Mouse (Mus musculus) gastrocnemius, postnatal 14 days (tissue): ENCODE measurements around the gene Prrx2. TPM values are rescaled to one million over a fixed set of nuclear protein-coding genes. Genes with fewer than 3 reads are reported as not detected.
A peak's percentile ranks its signal among the peaks of the same experiment; 100 is the strongest.

Experiments used
- DNase-seq: peaks from one replicate; pipeline ENCODE4 v3.0.0; 2021; ENCODE audit warnings: mixed read lengths
- intact Hi-C: fragments of 180-260 bp; cut with DNase I; formaldehyde crosslinking; loops from one replicate; pipeline ENCODE4 v1.15.1; 2025; ENCODE audit warnings: low total_unique reads
- long read RNA-seq, 2 experiments: library from polyadenylated mRNA; stranded (forward); transcript quantifications; one replicate each; pipeline ENCODE4 v2.0.0; 2021
- total RNA-seq, 2 experiments: library from RNA; stranded (reverse); gene quantifications; 2 replicates each; pipeline ENCODE4 v1.2.3; 2021

The Prrx2 gene
- total RNA-seq = 1 to 10 TPM; 2.0 to 3.5 TPM
- long read RNA-seq, experiment 1, partial matches to known transcripts = 0 of 3 reads
- long read RNA-seq, experiment 1, other reads (novel, unspliced or antisense) = 0 of 3 reads
- long read RNA-seq, experiment 2, partial matches to known transcripts = 0 of 2 reads
- long read RNA-seq, experiment 2, other reads (novel, unspliced or antisense) = 1 of 2 reads

GRCm38 (mm10) chr2:30834373-30835022 lies at the start of gene Prrx2:
Gene Prrx2 (plus strand): TSS chr2:30834972.
- no peak for DNase-seq
- intact Hi-C loops = no loop called here

GRCm38 (mm10) chr2:30787466-30787865 lies 47.3 kb upstream of the Prrx2 start:
- no peak for DNase-seq
- intact Hi-C loops = loop anchor here (10.0 kb wide), 1 partner anchor 183 kb away; no protein-coding TSS in a partner anchor

DNA sequence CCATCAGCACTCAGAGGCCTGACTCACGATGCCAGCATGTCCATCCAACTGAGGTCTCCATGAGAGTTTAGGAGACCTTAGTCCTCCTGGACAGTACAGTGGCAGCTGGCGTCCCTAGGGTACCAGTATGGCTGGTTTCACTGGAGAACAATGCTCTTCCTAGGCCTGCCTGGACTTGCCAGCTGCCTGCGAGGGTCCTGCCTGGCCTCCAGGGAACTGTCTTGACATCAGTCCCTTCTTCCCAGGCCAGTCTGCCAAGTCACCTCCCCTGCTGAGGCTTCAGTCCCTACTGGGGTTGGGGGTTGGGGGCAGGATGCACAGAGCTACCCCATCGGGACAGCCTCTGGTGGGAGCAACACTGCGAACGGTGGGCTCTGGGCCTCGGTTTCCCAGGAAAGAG lies 42.7 kb upstream of the Prrx2 start:
- intact Hi-C loops = loop anchor here (5.0 to 10.0 kb wide), 2 partner anchors 327 to 355 kb away; no protein-coding TSS in a partner anchor
- DNase-seq = no peak

- intact Hi-C loops = loop anchor here (5.0 to 10.0 kb wide), 2 partner anchors 330 to 357 kb away; no protein-coding TSS in a partner anchor
- peak; percentile 93 for DNase-seq
Observed at GRCm38 (mm10) chr2:30794179-30795108, 40.3 kb upstream of the Prrx2 start.

DNA sequence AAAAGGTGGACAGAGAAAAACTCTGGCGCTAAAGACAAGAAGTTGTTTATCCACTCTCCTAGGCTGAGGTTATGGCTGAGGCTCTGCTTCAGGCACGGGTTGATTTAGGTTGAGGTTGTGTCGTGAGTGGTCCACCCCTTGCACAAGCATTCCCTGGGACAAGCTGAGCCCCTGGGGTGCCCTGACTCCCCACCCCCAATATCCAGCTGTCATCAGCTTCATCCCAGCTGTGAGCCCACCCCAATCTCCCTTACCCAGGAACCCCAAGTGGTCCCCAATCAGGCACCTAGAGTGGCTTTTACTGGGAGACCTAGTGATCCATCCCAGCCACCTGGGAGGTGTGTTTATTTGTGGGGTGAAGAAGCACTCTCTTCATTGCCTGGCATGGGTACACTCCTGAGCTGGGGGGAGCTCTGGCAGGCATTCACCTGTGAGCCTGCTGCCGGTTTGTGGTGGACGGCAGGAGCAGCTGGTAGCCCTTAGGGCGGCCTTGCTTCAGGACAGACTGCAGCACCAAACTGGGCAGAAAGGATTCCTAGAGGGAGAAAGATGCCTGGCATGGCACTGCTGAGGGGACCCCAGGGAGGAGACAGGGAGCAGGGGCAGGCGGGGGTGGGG lies 39.4 kb upstream of the Prrx2 start:
- intact Hi-C loops = loop anchor here (10.0 kb wide), 1 partner anchor 331 kb away; no protein-coding TSS in a partner anchor
- no peak for DNase-seq

GRCm38 (mm10) chr2:30795889-30796275 lies 38.9 kb upstream of the Prrx2 start:
- DNase-seq = no peak
- intact Hi-C loops = loop anchor here (10.0 kb wide), 1 partner anchor 331 kb away; no protein-coding TSS in a partner anchor

- intact Hi-C loops = loop anchor here (10.0 kb wide), 1 partner anchor 332 kb away; no protein-coding TSS in a partner anchor
- DNase-seq = peak; percentile 74
Observed at GRCm38 (mm10) chr2:30796382-30796781, 38.4 kb upstream of the Prrx2 start.

DNA sequence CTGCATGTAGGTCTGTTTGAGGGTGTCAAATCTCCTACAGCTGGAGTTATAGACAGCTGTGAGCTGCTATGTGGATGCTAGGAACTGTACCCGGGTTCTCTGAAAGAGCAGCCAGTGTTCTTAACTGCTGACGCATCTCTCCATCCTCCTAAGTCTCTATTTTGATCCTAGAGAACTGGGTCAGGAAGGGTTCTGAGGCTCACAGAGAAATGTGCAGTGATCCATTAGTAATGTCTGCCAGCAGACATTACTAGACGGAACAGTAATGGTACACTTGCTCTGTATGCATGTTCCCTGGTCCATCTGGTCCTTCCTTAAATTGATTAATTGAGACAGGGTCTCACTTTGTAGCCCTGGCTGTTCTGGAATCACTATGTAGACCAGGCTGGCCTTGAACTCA lies 35.3 kb upstream of the Prrx2 start:
- DNase-seq = no peak
- intact Hi-C loops = loop anchor here (10.0 kb wide), 1 partner anchor 335 kb away; no protein-coding TSS in a partner anchor

GRCm38 (mm10) chr2:30800671-30801066 lies 34.1 kb upstream of the Prrx2 start:
- intact Hi-C loops = no loop called here
- no peak for DNase-seq

GRCm38 (mm10) chr2:30801067-30801852 lies 33.5 kb upstream of the Prrx2 start:
- intact Hi-C loops = no loop called here
- DNase-seq = no peak

- intact Hi-C loops = no loop called here
- DNase-seq = no peak
Observed at GRCm38 (mm10) chr2:30803604-30804003, 31.2 kb upstream of the Prrx2 start, which contains the start of gene 1700001O22Rik. Gene 1700001O22Rik (minus strand): TSS chr2:30803661.

DNA sequence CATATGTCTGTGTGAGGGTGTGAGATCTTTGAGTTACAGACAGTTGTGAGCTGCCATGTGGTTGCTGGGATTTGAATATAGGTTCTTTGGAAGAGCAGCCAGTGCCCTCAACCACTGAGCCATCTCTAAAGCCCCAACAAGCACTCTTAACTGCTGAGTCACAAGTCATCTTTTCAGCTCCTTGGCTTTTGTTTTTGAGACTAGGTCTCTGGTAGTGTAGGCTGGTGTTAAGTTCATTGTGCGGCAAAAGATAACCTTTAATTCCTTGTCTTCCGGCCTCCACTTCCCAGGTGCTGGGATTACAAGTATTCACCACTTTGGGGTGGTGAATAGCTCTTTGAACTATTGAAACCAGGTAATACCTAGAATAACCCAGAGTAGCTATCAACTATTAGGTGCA lies 28.8 kb upstream of the Prrx2 start:
- DNase-seq = no peak
- intact Hi-C loops = no loop called here

DNA sequence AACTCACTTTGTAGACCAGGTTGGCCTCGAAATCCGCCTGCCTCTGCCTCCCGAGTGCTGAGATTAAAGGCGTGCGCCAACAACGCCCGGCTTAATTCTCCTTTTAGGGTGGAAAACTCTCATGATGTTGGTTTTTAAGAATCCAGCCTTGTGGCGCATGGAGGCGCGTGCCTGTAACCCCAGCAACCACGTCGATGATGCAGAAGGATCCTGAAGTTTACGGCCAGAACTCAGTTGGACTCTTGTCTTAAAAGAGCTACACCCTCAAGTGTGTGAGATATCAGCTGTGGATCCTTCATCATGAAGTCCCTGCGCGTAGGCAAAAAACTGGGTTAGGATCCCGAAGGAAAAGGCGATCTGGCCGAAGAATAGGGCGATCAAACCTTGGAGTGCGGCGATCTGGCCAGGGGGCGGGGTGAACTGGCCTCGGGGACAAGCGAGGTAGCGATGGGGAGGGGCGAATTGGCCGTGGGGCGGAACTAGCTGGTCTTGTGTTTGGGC lies 27.6 kb upstream of the Prrx2 start:
- no peak for DNase-seq
- intact Hi-C loops = no loop called here

DNA sequence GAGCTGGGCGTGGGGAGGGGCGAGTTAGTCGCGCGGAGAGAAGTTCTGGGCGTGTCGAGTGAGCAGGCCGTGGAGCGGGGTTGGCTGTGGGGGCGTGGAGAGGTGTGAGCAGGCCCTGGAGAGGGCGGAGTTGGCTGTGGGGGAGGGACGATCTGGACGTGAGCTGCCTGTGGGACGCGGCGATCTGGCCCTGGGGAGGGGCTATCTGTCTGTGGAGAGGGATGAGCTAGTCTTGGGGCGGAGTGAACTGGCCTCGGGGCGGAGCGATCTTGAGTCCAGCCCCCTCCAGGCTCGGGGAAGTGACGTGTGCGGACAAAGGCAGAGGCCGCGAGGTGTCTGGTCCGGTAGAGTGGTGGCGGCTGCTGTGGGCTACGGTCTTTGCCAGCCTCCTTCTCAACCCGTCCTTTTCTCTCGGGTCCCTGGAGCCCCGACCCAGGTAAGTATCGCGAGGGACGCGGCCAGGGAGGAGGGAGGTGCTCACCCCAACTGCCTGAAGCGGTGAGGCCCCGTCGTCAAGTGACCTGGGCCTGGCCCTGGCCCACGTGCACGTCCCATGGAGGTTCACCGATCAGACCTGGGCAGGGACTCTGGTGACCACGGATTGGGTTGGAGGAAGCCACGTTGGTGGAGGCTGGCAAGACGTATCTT lies 27.0 kb upstream of the Prrx2 start, which contains the start of gene Ntmt1:
Gene Ntmt1 (plus strand): TSS at position 179 of the 648 bp plus-strand sequence.
- intact Hi-C loops = no loop called here
- peak; percentile 100 for DNase-seq

GRCm38 (mm10) chr2:30808296-30808655 lies 26.5 kb upstream of the Prrx2 start:
- intact Hi-C loops = no loop called here
- no peak for DNase-seq

GRCm38 (mm10) chr2:30809503-30809902 lies 25.3 kb upstream of the Prrx2 start:
- no peak for DNase-seq
- intact Hi-C loops = no loop called here

- DNase-seq = no peak
- intact Hi-C loops = no loop called here
Observed at GRCm38 (mm10) chr2:30810573-30810972, 24.2 kb upstream of the Prrx2 start.

DNA sequence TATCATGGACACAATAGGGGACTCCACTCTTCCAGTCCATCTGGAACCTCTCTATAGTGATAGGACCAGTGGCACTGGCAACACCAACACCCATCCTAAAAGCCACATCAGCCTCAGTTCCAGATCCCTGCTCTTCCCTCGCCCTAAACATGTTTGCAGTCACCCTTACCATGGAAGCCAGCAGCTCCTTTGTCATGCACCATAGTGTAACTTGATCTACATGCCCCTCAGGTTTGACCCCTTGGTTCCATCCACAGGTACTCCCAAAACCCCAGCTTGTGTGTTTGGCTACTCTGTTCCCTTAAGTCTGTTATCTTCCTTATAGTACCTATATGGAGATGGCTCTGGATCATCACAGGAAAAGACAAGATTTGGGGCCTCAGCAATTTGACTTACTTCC lies 18.4 kb upstream of the Prrx2 start:
- DNase-seq = no peak
- intact Hi-C loops = no loop called here
